Mouse (Mus musculus): ENCODE results near the gene Slc2a12. TPM values are rescaled to one million over a fixed set of nuclear protein-coding genes. Genes with fewer than 3 reads are reported as not detected.

Gene Slc2a12
- 10 to 100 TPM; 11.5 to 14.4 TPM for total RNA-seq (2021)
- long read RNA-seq, experiment 1, full-length matches to known transcripts: 4 of 33 reads
- long read RNA-seq, experiment 1, partial matches to known transcripts: 28 of 33 reads
- long read RNA-seq, experiment 1, other reads (novel, unspliced or antisense): 1 of 33 reads
- long read RNA-seq, experiment 2, full-length matches to known transcripts: 8 of 31 reads
- long read RNA-seq, experiment 2, partial matches to known transcripts: 1 of 31 reads
- long read RNA-seq, experiment 2, other reads (novel, unspliced or antisense): 22 of 31 reads

- intact Hi-C loops (cut with DNase I): no loop called here
- DNase-seq: peak; percentile 65 to 73
Observed at GRCm38 (mm10) chr10:22644853-22645491, at the start of gene Slc2a12. Slc2a12 (plus strand) TSS chr10:22645011.

GRCm38 (mm10) chr10:22598908-22599480 lies 45.8 kb upstream of the Slc2a12 start:
- intact Hi-C loops (cut with DNase I): no loop called here

GRCm38 (mm10) chr10:22601046-22601445 lies 43.8 kb upstream of the Slc2a12 start:
- DNase-seq: no peak
- intact Hi-C loops (cut with DNase I): no loop called here

More at GRCm38 (mm10) chr10:22598908-22599480, 45.8 kb upstream of the Slc2a12 start:
- DNase-seq: no peak

DNA sequence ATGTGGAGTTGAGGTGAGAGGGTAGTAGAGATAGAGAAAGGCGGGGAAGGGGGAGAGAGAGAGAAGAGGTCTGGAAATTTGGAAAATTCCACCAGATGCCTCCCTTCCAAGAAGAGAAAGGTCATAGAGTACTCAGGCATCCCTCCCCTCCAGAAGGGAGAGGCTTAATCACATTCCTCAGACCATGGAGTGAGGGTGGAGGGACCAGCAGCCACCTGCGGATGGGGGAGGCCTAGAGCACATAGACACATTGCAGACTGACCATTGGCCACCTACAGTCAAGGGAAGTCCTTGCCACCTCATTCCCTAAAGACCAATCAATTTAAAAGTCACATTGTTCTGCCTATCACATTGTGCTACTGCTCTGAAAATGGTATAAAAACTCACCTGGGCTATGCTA lies 40.0 kb upstream of the Slc2a12 start:
- DNase-seq: no peak
- intact Hi-C loops (cut with DNase I): no loop called here

DNA sequence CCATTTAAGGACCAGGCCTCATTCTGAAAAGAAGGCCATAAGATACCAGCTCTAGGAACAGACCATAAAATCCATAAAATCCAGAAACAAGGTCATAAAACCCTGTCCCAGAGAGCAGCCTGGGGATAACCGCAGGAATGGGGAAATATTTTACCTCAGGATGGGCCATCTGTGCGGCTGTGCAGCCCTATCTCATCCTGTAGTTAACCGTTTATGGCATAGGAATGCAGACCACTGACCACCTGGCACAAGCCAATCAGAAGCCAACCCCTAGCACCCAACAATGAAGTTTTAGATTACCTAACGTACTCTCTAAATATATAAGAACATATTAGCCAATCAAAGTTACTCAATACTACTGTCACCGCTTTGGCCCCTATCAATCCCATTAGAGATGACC lies 36.5 kb upstream of the Slc2a12 start:
- intact Hi-C loops (cut with DNase I): no loop called here
- no peak for DNase-seq

DNA sequence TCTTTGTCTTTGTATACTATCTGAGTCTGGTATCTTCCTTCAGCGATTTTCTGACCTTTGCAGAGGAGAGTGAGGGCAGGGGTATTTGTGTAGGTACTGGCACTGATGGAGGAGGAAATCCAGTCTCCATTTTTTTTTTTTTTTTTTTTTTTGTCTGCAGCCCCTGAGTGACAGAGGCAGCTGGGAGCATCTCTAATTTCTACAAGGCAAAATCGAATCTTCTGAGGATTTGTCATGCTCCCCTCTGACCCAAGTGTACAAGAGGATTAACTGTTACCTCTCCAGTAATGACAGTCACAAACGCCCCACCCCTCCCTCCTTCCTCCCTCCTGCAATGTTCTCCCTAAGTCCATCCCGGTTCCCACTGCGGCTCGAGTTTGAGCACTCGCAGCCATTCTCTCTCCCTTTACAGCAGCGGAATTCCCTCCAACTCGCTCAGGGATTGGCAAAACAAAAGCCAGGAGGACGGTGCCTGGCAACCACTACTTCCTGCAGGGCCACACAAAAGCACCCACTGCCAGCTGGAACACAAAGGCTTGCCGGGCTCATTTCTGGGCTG lies 35.9 kb upstream of the Slc2a12 start:
- intact Hi-C loops (cut with DNase I): no loop called here
- DNase-seq: peak in 1 of 2 experiments; percentile 7

- intact Hi-C loops (cut with DNase I): no loop called here
- DNase-seq: no peak
Observed at GRCm38 (mm10) chr10:22613301-22613700, 31.5 kb upstream of the Slc2a12 start.

- DNase-seq: no peak
- intact Hi-C loops (cut with DNase I): no loop called here
Observed at GRCm38 (mm10) chr10:22614554-22614953, 30.3 kb upstream of the Slc2a12 start.

GRCm38 (mm10) chr10:22615309-22615708 lies 29.5 kb upstream of the Slc2a12 start:
- DNase-seq: no peak
- intact Hi-C loops (cut with DNase I): loop anchor here (5.0 kb wide), 1 partner anchor 162 kb away; no protein-coding TSS in a partner anchor

GRCm38 (mm10) chr10:22618842-22619241 lies 26.0 kb upstream of the Slc2a12 start:
- no peak for DNase-seq
- intact Hi-C loops (cut with DNase I): loop anchor here (2.0 to 5.0 kb wide), 2 partner anchors 96 to 158 kb away; no protein-coding TSS in a partner anchor

DNA sequence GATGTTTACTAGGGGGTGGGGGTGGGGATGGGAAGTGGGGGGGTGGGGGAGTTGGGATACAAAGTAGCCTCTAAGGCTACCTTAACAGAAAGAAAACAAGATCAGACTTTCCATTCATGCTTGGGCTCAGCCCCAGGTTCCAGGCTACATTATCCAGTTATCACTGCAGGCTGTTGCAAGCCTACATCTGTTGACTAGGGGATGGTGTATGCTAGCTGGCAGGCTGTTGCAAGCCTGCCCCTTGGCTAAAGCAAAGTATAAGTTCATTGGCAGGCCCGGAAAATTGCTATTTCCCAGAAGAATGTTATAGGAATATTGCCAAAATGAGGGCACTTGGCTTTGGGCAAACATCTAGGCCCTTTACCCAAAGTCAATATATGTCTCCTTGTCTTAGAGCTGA lies 16.0 kb upstream of the Slc2a12 start:
- DNase-seq: no peak
- intact Hi-C loops (cut with DNase I): no loop called here

- DNase-seq: no peak
- intact Hi-C loops (cut with DNase I): no loop called here
Observed at GRCm38 (mm10) chr10:22631103-22631502, 13.7 kb upstream of the Slc2a12 start.

DNA sequence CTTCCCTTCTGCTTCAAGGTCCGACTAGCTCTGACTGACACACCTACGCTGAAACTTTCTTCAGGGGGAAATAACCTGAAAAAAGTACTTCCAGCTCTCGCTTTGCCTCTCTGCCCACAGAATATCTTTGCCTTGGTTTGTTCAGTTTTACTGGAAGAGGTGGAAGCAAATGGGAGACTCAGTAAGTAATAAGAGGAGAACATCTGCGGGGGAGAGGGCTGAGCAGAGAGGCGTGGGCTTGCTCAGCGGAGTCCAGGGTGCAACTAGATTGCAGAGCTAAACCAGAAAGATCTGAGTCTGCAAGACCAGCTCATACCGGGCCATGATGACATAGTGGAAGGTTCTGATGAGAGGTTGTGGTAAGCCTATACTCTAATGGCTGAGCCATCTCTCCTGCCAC lies 13.3 kb upstream of the Slc2a12 start:
- DNase-seq: no peak
- intact Hi-C loops (cut with DNase I): no loop called here

- DNase-seq: no peak
- intact Hi-C loops (cut with DNase I): no loop called here
Observed at GRCm38 (mm10) chr10:22631956-22632355, 12.9 kb upstream of the Slc2a12 start.

GRCm38 (mm10) chr10:22633406-22634306 lies 11.2 kb upstream of the Slc2a12 start:
- intact Hi-C loops (cut with DNase I): no loop called here
- no peak for DNase-seq

DNA sequence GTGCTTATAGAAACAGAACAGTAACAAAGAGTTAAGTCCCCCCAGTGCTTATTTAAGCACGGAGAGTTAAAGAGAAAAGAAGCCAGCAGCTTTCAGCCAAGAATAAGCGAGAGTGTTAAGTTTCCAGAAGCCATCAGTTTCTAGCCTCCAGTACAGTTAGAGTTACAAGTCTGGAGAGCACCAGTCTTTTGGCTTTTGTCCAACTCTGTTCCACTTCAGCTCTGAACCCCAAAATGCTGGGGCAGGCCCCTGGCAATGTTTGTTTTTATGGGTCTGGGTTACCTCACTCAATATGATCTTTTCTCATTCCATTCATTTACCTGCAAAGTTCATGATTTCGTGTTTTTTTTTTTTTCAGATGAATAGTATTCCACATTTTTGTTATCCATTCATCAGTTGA lies 7.6 kb upstream of the Slc2a12 start:
- intact Hi-C loops (cut with DNase I): no loop called here
- DNase-seq: no peak

DNA sequence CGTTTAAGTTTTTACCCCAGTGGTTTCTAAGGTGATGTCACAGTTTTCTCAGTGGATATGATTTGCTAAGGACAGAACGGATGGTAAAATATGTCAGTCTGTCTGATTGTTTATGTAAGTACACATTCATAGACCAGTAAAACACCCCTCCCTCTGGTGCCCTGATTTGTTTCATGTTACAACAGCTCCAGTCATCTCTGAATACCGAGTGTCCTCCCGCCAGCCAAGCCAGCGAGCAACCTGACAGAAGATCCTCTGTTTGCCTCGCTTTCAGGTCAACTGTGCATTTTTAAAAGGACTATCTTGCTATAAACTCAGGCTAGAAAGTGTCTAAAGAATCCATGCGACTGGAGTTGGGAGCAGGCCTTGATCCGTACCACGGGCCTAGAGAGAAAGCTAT lies 640 bp upstream of the Slc2a12 start:
- DNase-seq: no peak
- intact Hi-C loops (cut with DNase I): no loop called here

DNA sequence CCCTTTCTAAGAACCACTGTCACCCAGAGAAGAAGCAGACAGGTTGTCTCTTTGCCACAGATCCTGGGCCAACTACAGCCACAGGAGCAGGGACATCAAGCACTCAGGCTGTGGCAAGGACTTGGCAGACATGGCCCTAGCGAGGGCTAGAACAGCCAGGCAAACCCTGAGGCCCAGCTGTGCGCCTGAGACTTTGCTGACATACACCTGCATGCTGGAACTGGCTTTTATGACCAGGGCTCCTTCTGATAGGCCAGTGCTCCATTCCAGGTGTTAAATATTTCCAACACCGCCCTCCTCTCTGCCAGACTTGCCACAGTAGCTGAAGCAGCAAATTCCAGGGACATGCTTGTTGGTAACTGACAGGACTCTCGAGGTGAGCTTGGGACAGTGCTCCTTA lies 3.9 kb downstream of the Slc2a12 start:
- intact Hi-C loops (cut with DNase I): no loop called here
- no peak for DNase-seq

DNA sequence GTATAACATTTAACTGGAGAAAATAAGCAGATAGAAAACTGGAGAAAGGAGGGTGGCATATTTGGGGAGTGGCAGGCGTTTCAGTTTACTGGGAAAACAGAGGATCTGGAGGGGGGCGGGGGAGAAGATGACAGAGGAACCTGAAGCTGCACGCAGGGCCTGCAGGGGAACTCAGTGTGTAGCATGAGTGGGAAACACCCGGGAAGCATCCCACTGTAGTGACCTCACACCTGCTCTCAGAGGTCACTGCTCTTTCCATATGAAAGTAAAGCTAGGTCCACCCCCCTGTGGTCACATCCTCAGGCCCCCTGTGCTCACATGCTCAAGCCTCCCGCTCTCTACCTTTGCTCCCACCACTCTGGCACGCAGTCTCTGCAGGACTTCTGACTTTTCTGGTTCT lies 9.0 kb downstream of the Slc2a12 start:
- intact Hi-C loops (cut with DNase I): no loop called here
- DNase-seq: no peak
